Mouse (Mus musculus): Measurements from ENCODE around the gene Timm8a2. TPM values are rescaled to one million over a fixed set of nuclear protein-coding genes. Genes with fewer than 3 reads are reported as not detected.

Gene Timm8a2
- polyA plus RNA-seq, 1 experiment from 2014 or later, result not detected

DNA sequence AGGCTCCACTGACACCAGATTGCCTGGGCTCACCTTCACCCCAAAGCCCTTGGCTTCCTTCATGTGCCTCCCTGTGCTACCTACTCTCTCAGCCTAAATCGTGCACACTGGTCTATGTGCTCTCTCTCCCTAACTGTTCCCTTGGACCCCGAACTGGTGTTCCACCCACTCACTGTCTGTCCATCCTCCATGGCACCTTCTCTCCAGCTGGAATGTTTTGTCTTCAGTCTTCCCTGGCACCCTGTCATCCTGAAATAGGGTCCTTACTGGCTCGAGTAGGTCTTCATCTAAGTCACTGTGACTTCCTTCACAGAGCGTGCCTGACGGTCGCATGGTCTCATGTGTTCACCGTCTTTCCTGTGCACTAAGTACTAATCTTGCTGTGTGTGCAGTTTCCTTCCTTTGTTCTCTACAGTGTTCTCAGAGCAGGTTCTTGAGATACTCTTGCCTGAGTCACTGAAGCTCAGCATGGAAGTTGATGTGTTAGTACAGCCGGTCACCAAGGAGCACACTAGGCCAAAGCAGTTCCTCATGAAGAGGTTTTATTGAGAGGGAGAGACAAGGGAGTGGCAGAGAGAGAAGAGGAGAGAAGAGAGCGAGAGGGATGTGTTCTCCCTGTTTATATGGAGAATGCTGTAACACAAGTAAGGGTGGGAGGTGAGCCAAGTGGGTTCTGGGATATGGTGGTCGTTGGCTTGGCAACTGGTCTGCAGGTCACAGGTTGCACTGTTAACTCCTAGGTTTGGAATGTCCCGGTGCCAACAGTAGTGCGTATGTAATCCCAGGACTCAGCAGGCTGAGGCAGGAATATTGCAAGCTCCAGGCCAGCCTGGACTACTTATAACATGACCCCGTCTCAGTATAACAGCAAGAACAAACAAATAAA lies 41.8 kb upstream of the Timm8a2 start:
- Histone ChIP-seq H3K4me3 (ENCODE audit: low read length) (no peak overlapping the region), H3K27ac (ENCODE audit: low read depth, low read length) (no peak overlapping the region), H3K9ac (ENCODE audit: low read depth, low read length) (no peak overlapping the region), H3K9me3 (ENCODE audit: control insufficient read depth, low read length) (no peaks in the 10 kb centered on the region), H3K4me1 (ENCODE audit: control insufficient read depth, insufficient read depth, low read depth, low read length) (no peaks in the 10 kb centered on the region), H3K27me3 (replicated peaks; ENCODE audit: control insufficient read depth, insufficient read depth, low read length) (no peaks in the 10 kb centered on the region), H3K4me2 (ENCODE audit: low read length) (no peak overlapping the region), H3K36me3 (ENCODE audit: control insufficient read depth, insufficient read depth, low read length) (peaks cover 10% of the 10 kb centered on the region)
- no peak for ATAC-seq
- 89% methylated on average over 13 of the region's 13 CpGs for WGBS

DNA sequence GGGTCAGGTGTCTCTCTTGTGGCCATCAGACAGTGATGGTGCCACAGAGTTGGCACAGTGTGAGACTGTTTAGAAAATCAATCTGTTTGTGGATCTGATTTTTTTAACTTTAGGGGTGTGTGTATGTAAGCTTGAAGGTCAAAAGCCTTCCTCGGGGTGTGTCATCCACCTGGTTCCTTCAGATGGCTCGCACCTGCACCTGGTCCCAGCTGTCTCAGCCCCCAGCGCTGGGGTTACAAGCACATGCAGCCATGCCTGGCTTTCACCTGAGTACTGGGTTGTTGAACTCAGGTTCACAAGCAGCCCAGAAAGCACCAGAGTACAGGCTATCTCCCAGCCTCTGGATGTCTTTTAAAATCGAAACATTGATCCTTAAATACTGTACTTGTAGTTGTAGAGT lies 40.9 kb upstream of the Timm8a2 start:
- H3K4me3 ChIP-seq (ENCODE audit: low read length), result no peak overlapping the region
- H3K9ac ChIP-seq (ENCODE audit: low read depth, low read length), result no peak overlapping the region
- no peak overlapping the region for H3K27ac ChIP-seq (ENCODE audit: low read depth, low read length)
- H3K27me3 ChIP-seq (replicated peaks; ENCODE audit: control insufficient read depth, insufficient read depth, low read length), result no peaks in the 10 kb centered on the region
- WGBS, result 99% methylated on average over 4 of the region's 4 CpGs
- no peaks in the 10 kb centered on the region for H3K9me3 ChIP-seq (ENCODE audit: control insufficient read depth, low read length)
- H3K4me2 ChIP-seq (ENCODE audit: low read length), result no peak overlapping the region
- no peaks in the 10 kb centered on the region for H3K4me1 ChIP-seq (ENCODE audit: control insufficient read depth, insufficient read depth, low read depth, low read length)
- ATAC-seq, result no peak
- H3K36me3 ChIP-seq (ENCODE audit: control insufficient read depth, insufficient read depth, low read length), result peaks cover 10% of the 10 kb centered on the region

DNA sequence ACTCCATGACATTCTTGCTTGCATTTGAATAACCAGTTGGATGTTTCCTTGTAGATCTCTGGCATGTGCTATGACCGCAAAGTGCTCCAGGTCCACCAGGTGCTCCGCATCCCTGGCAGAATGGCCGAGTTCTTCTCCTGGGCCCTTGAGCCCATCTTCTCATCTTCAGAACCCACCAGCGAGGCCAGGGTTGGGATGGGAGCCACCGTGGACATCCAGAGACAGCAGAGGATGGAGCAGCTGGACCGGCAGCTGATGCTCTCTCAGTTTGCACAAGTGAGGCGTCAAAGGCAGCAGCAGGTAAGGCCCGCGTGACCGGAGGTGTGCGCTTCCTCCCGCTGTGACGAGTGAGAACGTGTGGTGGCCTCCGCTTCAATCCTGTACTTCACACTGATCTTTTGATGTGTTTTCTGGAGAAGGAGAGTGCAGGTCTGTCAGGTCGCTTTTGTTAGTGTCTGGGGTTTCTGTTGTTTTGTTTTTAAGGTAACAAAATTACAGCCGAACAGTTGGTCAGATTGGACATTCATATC lies 40.2 kb upstream of the Timm8a2 start:
- Histone ChIP-seq H3K4me1 (ENCODE audit: control insufficient read depth, insufficient read depth, low read depth, low read length) (no peaks in the 10 kb centered on the region), H3K27me3 (replicated peaks; ENCODE audit: control insufficient read depth, insufficient read depth, low read length) (no peaks in the 10 kb centered on the region), H3K4me2 (ENCODE audit: low read length) (no peak overlapping the region), H3K4me3 (ENCODE audit: low read length) (no peak overlapping the region), H3K36me3 (ENCODE audit: control insufficient read depth, insufficient read depth, low read length) (peaks cover 10% of the 10 kb centered on the region), H3K9ac (ENCODE audit: low read depth, low read length) (no peak overlapping the region), H3K9me3 (ENCODE audit: control insufficient read depth, low read length) (no peaks in the 10 kb centered on the region), H3K27ac (ENCODE audit: low read depth, low read length) (no peak overlapping the region)
- 95% methylated on average over 17 of the region's 17 CpGs for WGBS
- no peak for ATAC-seq

DNA sequence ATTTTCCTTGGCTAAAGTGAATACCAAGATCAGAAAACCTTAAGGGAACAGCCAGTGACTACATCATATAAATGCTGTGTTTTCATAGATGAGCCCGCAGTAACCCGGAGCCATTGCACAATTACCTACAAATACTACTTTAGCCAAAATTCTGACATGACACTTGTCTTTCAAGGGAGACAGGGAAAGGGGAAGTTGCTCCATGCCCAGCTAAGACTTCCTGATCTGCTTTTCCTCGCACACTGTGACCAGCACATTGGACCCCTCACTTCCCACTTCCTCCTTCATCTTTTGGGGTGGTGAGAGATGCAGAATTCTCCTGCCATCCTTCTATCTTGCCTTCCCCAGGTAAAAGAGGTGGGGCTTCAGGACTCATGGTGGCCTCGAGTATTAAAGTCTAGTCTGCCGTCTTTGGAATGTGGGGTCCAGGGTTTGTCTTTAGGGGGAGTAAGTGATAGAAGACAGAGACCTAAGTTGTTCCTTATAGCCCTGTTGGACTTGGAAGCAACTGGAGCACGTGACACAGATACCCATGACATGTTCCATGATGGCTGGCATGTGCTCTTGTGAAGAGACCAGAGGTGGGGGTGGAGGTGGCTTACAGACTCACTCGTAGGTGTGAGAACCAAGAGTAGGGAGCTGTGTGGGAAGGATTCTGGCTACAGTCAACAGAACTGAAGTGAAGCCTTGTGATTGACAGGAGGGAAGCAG lies 39.5 kb upstream of the Timm8a2 start:
- Histone ChIP-seq H3K4me2 (ENCODE audit: low read length) (no peak overlapping the region), H3K36me3 (ENCODE audit: control insufficient read depth, insufficient read depth, low read length) (peaks cover 10% of the 10 kb centered on the region), H3K27ac (ENCODE audit: low read depth, low read length) (no peak overlapping the region), H3K4me3 (ENCODE audit: low read length) (no peak overlapping the region), H3K27me3 (replicated peaks; ENCODE audit: control insufficient read depth, insufficient read depth, low read length) (no peaks in the 10 kb centered on the region), H3K9me3 (ENCODE audit: control insufficient read depth, low read length) (no peaks in the 10 kb centered on the region), H3K9ac (ENCODE audit: low read depth, low read length) (no peak overlapping the region), H3K4me1 (ENCODE audit: control insufficient read depth, insufficient read depth, low read depth, low read length) (no peaks in the 10 kb centered on the region)
- no peak for ATAC-seq
- WGBS, result 98% methylated on average over 7 of the region's 7 CpGs

DNA sequence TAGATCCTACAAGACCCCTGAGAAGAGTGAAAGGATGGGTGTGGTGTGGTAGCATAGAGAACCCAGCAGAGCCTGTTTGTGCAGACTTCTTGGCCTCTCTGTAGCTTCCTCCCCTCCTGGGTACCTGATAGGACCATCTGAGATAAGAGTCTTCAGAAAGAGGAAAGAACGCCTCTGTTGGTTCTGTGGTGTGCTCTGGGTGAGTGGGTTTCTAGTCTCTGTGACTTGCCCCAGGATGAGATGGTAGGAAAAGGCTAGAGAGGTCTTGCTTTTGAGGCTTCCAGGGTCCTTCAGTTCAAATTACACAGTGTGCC lies 39.0 kb upstream of the Timm8a2 start:
- no peaks in the 10 kb centered on the region for H3K27me3 ChIP-seq (replicated peaks; ENCODE audit: control insufficient read depth, insufficient read depth, low read length)
- no peak overlapping the region for H3K9ac ChIP-seq (ENCODE audit: low read depth, low read length)
- H3K4me3 ChIP-seq (ENCODE audit: low read length), result no peak overlapping the region
- H3K9me3 ChIP-seq (ENCODE audit: control insufficient read depth, low read length), result no peaks in the 10 kb centered on the region
- H3K27ac ChIP-seq (ENCODE audit: low read depth, low read length), result no peak overlapping the region
- H3K36me3 ChIP-seq (ENCODE audit: control insufficient read depth, insufficient read depth, low read length), result peaks cover 10% of the 10 kb centered on the region
- WGBS, result 89% methylated on average over 1 of the region's 1 CpGs
- H3K4me1 ChIP-seq (ENCODE audit: control insufficient read depth, insufficient read depth, low read depth, low read length), result no peaks in the 10 kb centered on the region
- ATAC-seq, result no peak
- no peak overlapping the region for H3K4me2 ChIP-seq (ENCODE audit: low read length)

DNA sequence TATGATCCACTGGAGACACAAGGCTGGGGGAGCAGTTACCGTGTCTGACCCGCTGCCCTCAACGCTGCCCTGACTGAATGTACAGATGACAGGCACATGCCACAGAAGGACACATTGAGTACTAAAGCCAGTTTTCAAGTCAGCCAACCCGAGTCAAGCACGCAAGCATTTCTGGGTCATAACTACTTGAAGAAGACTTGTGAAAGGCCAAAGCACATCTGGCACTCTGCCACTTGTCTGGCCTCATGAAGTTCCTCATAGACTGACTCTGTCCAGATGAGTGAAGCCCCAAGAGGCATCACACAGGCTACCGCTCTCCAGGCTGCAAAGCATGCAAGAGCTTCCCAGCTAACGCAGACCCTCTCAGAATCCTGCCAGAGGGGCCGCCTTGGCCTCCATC lies 37.7 kb upstream of the Timm8a2 start:
- H3K4me3 ChIP-seq (ENCODE audit: low read length), result no peak overlapping the region
- no peaks in the 10 kb centered on the region for H3K9me3 ChIP-seq (ENCODE audit: control insufficient read depth, low read length)
- H3K27ac ChIP-seq (ENCODE audit: low read depth, low read length), result no peak overlapping the region
- no peaks in the 10 kb centered on the region for H3K27me3 ChIP-seq (replicated peaks; ENCODE audit: control insufficient read depth, insufficient read depth, low read length)
- H3K36me3 ChIP-seq (ENCODE audit: control insufficient read depth, insufficient read depth, low read length), result peaks cover 10% of the 10 kb centered on the region
- H3K4me2 ChIP-seq (ENCODE audit: low read length), result no peak overlapping the region
- ATAC-seq, result no peak
- WGBS, result 94% methylated on average over 8 of the region's 8 CpGs
- H3K4me1 ChIP-seq (ENCODE audit: control insufficient read depth, insufficient read depth, low read depth, low read length), result no peaks in the 10 kb centered on the region
- H3K9ac ChIP-seq (ENCODE audit: low read depth, low read length), result no peak overlapping the region

DNA sequence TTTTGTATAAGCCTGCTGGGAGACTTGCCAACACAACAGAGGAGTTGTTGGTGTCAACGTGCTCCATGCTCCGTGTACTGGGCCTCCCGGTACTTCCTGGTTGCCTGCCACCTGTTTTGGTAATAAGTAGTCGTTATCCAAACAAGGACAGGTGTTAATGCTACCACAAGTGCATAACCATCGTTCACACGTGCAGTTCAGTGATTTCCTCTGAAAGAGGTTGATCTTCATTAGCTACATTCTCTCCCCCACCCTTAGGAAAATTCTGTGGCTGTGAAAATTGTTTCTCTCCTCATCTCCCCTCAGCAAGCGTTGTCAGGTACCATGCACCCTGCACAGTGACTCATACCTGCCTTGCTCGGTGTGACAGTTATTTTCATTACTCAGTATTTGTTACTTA lies 35.0 kb upstream of the Timm8a2 start:
- Histone ChIP-seq H3K9ac (ENCODE audit: low read depth, low read length) (no peak overlapping the region), H3K36me3 (ENCODE audit: control insufficient read depth, insufficient read depth, low read length) (peaks cover 5% of the 10 kb centered on the region; the same call in 1 of the 2 replicates), H3K4me2 (ENCODE audit: low read length) (no peak overlapping the region), H3K27ac (ENCODE audit: low read depth, low read length) (no peak overlapping the region), H3K9me3 (ENCODE audit: control insufficient read depth, low read length) (no peaks in the 10 kb centered on the region), H3K4me3 (ENCODE audit: low read length) (no peak overlapping the region), H3K27me3 (replicated peaks; ENCODE audit: control insufficient read depth, insufficient read depth, low read length) (no peaks in the 10 kb centered on the region), H3K4me1 (ENCODE audit: control insufficient read depth, insufficient read depth, low read depth, low read length) (no peaks in the 10 kb centered on the region)
- WGBS, result 79% methylated on average over 8 of the region's 8 CpGs
- ATAC-seq, result no peak

DNA sequence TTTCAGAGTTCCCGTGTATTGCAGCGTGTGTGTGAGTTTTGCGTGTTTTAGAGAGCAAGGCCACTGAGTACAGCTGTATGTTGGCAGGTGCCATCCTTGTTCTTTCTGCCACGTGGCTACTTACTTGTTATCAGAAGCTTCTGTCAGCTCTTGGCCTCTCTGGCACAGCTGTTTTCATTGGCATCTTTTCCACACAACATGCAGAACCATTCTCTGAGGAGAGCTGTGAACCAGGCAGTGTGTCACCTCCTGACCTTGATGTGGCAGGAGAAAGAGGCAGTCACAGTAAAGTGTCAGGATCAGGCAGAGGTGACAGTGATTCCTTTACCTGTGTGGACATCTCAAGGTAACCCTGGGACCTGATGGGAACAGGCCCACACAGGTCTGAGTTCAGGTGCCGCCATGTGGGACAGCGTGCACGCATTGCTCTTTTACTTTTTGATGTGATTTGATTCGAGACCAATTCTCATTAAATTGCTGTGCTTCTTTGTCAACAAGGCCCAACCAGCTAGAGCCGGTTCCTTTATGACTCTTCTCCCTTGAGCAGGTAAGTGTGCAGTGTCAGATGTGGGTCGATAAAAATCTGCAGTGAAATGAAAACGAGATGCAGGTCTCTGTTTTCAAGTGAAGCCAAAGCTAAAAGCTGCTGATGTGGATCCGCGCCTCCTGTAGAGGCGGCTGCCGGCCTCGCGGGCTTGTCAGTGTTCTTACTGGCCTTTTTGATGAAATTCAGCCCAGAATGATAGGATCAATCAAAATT lies 33.9 kb upstream of the Timm8a2 start:
- peak; percentile 55; the same call in 1 of the 2 replicates for ATAC-seq
- Histone ChIP-seq H3K9me3 (ENCODE audit: control insufficient read depth, low read length) (no peaks in the 10 kb centered on the region), H3K27ac (ENCODE audit: low read depth, low read length) (no peak overlapping the region), H3K4me1 (ENCODE audit: control insufficient read depth, insufficient read depth, low read depth, low read length) (no peaks in the 10 kb centered on the region), H3K4me3 (ENCODE audit: low read length) (no peak overlapping the region), H3K36me3 (ENCODE audit: control insufficient read depth, insufficient read depth, low read length) (no peaks in the 10 kb centered on the region), H3K9ac (ENCODE audit: low read depth, low read length) (no peak overlapping the region), H3K27me3 (replicated peaks; ENCODE audit: control insufficient read depth, insufficient read depth, low read length) (no peaks in the 10 kb centered on the region), H3K4me2 (ENCODE audit: low read length) (no peak overlapping the region)
- 92% methylated on average over 17 of the region's 17 CpGs for WGBS

DNA sequence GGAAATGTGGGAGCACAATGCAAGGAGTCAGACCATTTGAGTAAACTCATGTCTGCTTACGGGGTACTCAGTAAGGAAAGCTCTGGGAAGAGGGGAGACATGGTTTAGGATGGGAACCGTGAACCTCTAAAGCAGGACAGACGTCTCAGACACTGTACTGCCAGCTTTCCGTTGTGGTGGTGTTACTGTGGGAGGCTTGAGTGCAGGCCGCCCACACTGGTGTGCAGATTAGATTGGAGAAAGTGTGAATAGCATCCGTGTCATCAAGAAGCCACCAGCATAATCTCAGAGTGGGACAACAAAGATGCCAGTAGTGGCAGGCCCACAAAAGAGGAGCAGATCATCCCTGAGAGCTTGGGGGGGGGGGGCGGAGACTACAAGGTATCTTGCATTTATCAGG lies 32.2 kb upstream of the Timm8a2 start:
- H3K27me3 ChIP-seq (replicated peaks; ENCODE audit: control insufficient read depth, insufficient read depth, low read length), result no peaks in the 10 kb centered on the region
- WGBS, result 95% methylated on average over 7 of the region's 7 CpGs
- no peak overlapping the region for H3K4me3 ChIP-seq (ENCODE audit: low read length)
- no peaks in the 10 kb centered on the region for H3K4me1 ChIP-seq (ENCODE audit: control insufficient read depth, insufficient read depth, low read depth, low read length)
- H3K9me3 ChIP-seq (ENCODE audit: control insufficient read depth, low read length), result no peaks in the 10 kb centered on the region
- no peak overlapping the region for H3K27ac ChIP-seq (ENCODE audit: low read depth, low read length)
- no peak overlapping the region for H3K4me2 ChIP-seq (ENCODE audit: low read length)
- H3K36me3 ChIP-seq (ENCODE audit: control insufficient read depth, insufficient read depth, low read length), result no peaks in the 10 kb centered on the region
- no peak for ATAC-seq
- H3K9ac ChIP-seq (ENCODE audit: low read depth, low read length), result no peak overlapping the region

All from hindbrain, embryonic 16.5 days (tissue).